Mouse (Mus musculus) adrenal gland, postnatal 4 days (tissue): ENCODE data around the gene Rraga. TPM values are rescaled to one million over a fixed set of nuclear protein-coding genes. Genes with fewer than 3 reads are reported as not detected.

Experiments
- DNase-seq, 2 experiments: peaks; one replicate each; pipeline ENCODE4 v3.0.0; 2021 to 2022; ENCODE audit warnings: low spot score in 2 of 2, mixed read lengths in 2 of 2
- long read RNA-seq, 2 experiments: library from polyadenylated mRNA; stranded (forward); transcript quantifications; one replicate each; pipeline ENCODE4 v2.0.0; 2021
- total RNA-seq, 2 experiments: library from RNA; stranded (reverse); gene quantifications; 2 replicates each; pipeline ENCODE4 v1.2.3; 2021

Rraga gene
- 10 to 100 TPM; 97.7 to 98.9 TPM for total RNA-seq
- long read RNA-seq, experiment 1, transcript Rraga-201 (1 exons, 1,618 nt), result major isoform, 94 of 94 reads
- long read RNA-seq, experiment 1, partial matches to known transcripts, result 0 of 94 reads
- long read RNA-seq, experiment 1, other reads (novel, unspliced or antisense), result 0 of 94 reads
- long read RNA-seq, experiment 2, transcript Rraga-201 (1 exons, 1,618 nt), result major isoform, 117 of 117 reads
- long read RNA-seq, experiment 2, partial matches to known transcripts, result 0 of 117 reads
- long read RNA-seq, experiment 2, other reads (novel, unspliced or antisense), result 0 of 117 reads

DNA sequence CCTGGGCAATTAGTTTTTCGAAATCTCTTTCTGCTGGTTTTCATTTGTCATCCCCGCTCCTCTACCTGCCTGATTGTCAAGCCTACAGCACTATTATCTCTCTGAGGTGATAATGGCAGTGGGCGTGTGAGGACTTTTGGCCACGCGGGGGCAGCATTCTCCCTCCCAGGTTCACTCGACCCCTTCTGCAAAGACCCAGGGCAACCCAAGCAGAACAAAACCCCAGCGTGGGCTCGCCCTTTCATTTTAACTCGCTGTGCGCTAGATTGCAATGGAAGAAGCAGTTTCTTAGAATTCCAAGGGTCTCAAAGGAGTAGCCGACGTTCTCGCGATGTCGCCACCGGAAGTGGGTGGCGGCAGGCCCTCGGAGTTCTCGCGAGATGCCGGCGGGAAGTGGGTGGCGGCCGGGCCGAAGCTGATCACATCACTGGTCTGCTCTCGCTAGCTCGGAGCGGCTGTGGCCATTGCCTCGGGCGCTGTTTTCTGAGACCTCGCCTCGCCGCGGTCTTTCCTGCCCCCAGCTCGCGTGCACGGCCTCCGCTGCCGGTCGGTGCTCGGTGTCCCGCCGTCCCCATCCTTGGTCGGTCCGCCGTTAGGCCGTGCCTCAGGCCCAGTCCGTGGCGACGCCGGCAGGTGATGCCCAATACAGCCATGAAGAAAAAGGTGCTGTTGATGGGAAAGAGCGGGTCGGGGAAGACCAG lies at the start of gene Rraga:
Gene Rraga (plus strand): TSS at position 386 of the 701 bp plus-strand sequence.
- peak; percentile 89 to 92 for DNase-seq

- DNase-seq, result no peak
Observed at GRCm38 (mm10) chr4:86527162-86528136, 48.0 kb upstream of the Rraga start.

- DNase-seq, result no peak
Observed at GRCm38 (mm10) chr4:86529161-86529560, 46.3 kb upstream of the Rraga start.

DNA sequence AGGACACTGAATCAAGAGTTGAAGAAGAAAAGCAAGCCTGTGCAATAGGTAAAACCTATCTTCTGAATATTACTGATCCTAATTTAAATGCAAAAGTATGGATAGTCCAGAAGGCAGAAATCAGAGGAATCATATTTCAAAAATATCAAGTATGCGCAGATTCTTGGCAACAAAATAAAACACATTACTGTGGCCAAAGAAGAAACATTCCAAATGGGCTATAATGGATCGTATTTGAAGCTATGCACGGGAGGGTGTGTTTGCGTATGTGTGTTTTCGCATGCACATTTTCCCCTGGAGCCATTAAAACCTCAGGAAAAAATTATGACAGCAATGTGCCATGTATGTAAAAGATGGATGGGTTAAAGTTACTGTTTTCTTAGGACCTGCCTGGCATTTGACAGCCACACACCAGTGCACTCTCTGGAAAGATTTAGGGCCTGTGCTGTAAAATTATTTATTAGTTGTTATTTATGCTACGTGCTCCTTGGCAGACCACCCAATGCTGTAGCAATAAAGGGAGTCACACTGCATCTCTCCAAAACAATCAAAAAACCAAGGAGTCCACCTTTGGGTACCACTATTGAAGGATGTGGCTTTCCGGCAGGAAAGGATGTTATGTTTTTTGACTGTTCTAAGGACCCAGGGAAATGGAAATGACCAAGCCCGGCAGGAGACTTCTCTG lies 41.9 kb upstream of the Rraga start:
- no peak for DNase-seq

DNA sequence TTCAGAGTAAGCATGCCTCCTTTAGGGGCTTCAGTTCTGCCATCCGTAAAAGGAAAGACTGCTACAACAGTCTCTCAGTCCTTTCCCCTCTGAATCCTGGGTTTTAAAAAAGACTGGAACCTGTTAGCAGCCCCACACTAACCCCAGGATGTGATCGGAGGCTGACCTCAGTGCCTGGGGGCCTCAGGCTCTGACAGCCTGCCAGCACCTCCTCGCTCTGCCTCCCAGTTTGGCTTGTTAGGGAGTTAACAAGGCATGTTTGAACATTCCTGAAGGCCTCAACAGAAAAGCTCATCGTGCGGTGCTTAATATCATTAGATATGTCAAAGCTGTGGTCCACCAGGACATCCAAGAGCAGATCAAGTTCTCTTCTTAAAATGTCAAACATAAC lies 41.4 kb upstream of the Rraga start:
- no peak for DNase-seq

- DNase-seq, result no peak
Observed at GRCm38 (mm10) chr4:86537972-86538371, 37.5 kb upstream of the Rraga start.

DNA sequence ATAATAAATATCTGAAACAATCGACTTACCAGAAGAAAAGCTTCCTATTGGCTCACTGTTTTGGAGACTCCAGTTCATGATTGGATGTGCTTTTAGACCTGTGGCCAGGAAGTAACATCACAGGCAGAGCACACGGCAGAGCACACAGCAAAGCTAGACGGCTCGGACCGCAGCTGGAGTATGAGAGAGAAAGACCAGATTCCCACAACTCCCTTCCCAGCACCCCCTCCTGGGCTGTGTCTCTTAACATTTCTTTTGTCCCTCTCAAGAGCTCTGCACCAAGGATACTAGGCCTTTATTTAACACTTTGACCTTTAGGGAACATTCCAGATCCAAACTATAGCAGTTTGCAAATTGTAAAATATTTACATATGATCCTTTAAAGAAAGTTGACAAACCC lies 36.5 kb upstream of the Rraga start:
- DNase-seq, result no peak

GRCm38 (mm10) chr4:86541573-86541972 lies 33.9 kb upstream of the Rraga start:
- DNase-seq, result no peak

DNA sequence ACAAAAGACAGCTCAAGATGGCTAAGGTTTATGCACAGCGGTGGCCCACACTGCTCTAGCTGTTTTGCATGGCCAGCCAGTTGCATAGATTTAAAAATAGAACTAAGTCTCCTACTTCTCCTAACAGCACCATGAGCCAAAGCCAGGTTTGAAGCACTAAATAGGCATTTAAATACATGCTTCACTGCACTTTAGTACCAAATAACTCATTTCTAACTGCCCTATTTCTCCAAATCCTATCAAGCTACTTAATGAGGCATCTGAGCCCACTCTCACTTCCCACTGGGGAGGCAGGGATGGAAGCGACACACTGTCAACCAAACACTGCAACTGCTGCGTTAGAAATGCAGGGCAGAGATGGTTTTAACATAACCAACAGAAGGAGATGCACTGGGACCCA lies 31.5 kb upstream of the Rraga start:
- DNase-seq, result no peak

DNA sequence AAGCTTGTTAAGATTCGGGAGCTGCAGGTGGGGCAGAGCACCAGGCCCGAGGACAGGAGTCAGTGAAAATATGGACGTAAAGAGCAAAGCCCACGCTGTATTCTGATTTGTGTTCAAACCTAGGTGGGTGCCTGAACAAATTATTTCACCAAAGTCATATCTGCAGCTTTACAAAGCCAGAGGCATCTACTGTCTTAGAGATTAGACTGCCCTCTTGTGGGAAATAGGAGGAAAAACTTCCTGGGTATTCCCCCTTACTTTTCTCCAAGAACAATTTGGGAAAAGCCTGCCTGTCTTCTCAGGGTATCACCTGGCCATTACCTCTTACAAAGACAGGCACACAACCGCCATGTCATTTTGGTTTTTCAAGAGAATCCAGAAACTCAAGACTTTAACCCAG lies 29.9 kb upstream of the Rraga start:
- DNase-seq, result no peak

- no peak for DNase-seq
Observed at GRCm38 (mm10) chr4:86548332-86548731, 27.1 kb upstream of the Rraga start.

DNA sequence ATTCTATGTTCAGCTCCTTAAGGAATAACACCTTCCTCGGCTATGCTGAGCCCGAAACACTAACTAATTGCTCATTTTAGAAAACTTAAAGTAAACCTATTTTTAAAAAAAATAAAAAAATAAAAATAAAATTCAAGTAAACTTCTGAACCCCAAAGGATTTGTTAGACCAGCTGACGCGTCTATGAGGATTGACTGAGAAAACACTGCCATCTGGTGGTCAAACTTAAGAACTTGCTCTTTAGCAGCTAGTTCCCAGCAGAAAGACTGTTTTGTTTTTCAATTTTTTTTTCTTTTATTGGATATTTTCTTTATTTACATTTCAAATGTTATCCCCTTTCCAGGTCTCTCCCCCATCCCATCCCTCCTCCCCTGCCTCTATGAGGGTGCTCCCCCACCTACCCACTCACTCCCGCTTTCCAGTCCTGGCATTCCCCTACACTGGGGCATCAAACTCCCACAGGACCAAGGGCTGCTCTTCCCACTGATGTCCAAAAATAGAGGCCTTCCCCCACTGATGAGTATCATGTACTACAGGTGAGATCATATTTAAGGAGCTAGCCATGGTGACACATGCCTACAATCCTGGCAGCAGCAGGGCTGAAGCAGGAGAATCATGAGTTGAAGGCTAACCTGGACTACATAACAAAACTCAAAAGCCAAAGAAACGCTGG lies 20.3 kb upstream of the Rraga start:
- no peak for DNase-seq

- DNase-seq, result no peak
Observed at GRCm38 (mm10) chr4:86557371-86557770, 18.1 kb upstream of the Rraga start.

GRCm38 (mm10) chr4:86558228-86558627 lies 17.2 kb upstream of the Rraga start, which contains the start of gene Saxo1:
Gene Saxo1, minus strand, starts transcription at chr4:86558328.
- DNase-seq, result no peak

DNA sequence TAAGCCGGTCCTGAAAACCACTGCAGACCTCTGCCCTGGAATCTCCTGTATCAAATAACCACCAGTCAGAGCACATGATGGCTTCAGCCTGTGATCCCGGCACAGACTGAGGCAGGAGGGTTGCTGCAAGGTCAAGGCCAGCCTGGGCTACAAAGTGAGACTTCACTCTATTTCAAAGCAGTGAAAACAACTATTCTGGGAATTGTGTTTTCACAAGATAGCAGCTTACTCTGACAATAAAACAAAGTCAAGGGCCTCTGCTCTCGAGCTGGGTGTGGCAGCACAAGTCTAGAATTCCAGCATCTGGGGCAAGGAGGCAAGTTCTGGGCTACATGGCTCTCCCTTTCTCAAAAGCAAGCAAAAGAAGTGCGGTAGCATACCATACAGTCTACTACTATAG lies 16.5 kb upstream of the Rraga start:
- no peak for DNase-seq

DNA sequence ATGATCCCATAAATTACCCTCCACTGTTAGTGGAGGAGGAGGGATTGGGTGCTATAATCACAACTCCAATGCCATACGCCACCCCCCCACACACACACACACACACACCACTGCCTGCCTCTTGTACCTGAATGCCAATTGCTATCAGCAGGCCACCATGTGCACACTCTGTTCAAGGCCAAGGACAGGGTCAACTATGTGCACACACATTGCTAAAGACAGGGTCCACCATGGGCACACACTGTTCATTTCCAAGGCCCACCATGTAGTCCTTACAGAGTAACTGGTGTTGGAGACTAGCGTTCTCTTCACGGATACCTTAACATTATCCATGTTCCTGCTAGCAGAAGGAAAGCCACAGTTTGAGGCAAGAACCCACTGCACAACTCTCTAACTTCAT lies 14.4 kb upstream of the Rraga start:
- DNase-seq, result no peak

DNA sequence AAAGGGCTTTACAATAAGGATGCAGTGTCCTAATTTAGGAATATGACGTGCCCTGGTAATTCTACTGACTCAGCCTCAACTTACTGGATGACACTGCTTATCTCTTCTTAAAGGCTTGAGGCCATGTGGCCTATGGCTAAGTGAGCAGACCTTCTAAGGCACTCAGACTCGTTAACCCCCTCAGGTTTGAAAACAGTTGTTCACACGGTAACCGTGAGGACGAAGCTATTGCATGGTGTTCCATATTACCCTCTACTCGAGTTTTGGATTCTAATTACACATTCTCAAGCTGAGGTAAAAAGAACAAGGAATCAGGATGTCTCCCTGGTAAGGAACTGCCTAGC lies 557 bp upstream of the Rraga start:
- DNase-seq, result no peak

GRCm38 (mm10) chr4:86576120-86576541 lies 663 bp downstream of the Rraga start:
- DNase-seq, result no peak

- no peak for DNase-seq
Observed at GRCm38 (mm10) chr4:86576630-86577225, 1.3 kb downstream of the Rraga start.

- DNase-seq, result no peak
Observed at GRCm38 (mm10) chr4:86580056-86580455, 4.6 kb downstream of the Rraga start.
